Mouse (Mus musculus) olfactory bulb, adult 2 months (tissue): ENCODE measurements around the gene Gm26620.

Source experiments
- CTCF ChIP-seq: fragments of 200-500 bp; IDR thresholded peaks from 2 replicates; pipeline ENCODE4 v1.5.1; 2012; ENCODE audit warnings: low read depth, mild to moderate bottlenecking, low read length, moderate library complexity; ENCODE audit not compliant: insufficient read depth
- POLR2A ChIP-seq: fragments of 200-500 bp; IDR thresholded peaks from 2 replicates; pipeline ENCODE4 v1.6.1; 2012; ENCODE audit warnings: mild to moderate bottlenecking, low read depth, low read length, moderate library complexity; ENCODE audit not compliant: insufficient read depth

GRCm38 (mm10) chr1:170855056-170855760 lies 29.7 kb upstream of the Gm26620 start:
- TF ChIP-seq CTCF (no peak), POLR2A (no peak)
